Mouse (Mus musculus) megakaryocyte, embryonic 14.5 days (primary cell): ENCODE results near the gene Pde4c. TPM values are rescaled to one million over a fixed set of nuclear protein-coding genes. Genes with fewer than 3 reads are reported as not detected.

Source experiments
- H3K27me3 ChIP-seq: replicated peaks from 2 replicates; pipeline ENCODE3; 2012; ENCODE audit warnings: inconsistent platforms
- H3K36me3 ChIP-seq: replicated peaks from 2 replicates; pipeline ENCODE3; 2012; ENCODE audit warnings: low read length, inconsistent platforms, mixed read lengths
- H3K4me1 ChIP-seq: 2 replicates; pipeline ENCODE4 v1.6.1; 2012; ENCODE audit warnings: inconsistent platforms
- H3K4me3 ChIP-seq: replicated peaks from 2 replicates; pipeline ENCODE3; 2012; ENCODE audit warnings: moderate library complexity, mild to moderate bottlenecking, inconsistent platforms
- H3K9me3 ChIP-seq: 2 replicates; pipeline ENCODE4 v1.6.1; 2012; ENCODE audit warnings: inconsistent platforms
- FLI1 ChIP-seq: IDR thresholded peaks from 2 replicates; pipeline ENCODE4 v1.6.1; 2012; ENCODE audit warnings: low read length, inconsistent platforms, mixed read lengths
- GATA1 ChIP-seq: IDR thresholded peaks from 3 replicates; pipeline ENCODE4 v1.6.1; 2012; ENCODE audit warnings: mixed read lengths, low read length, inconsistent platforms, borderline replicate concordance
- polyA plus RNA-seq: library from polyadenylated mRNA; stranded (reverse); fragments of >175 nt; gene quantifications from 2 replicates; pipeline ENCODE4 v1.2.3, GENCODE M21; 2012; ENCODE audit warnings: low replicate concordance; ENCODE audit not compliant: insufficient read depth

Gene Pde4c
- polyA plus RNA-seq, 1 experiment = 0.03 TPM

GRCm38 (mm10) chr8:70742176-70742575, 18.7 kb downstream of the Pde4c start:
- H3K4me3 ChIP-seq = no peak overlapping the region
- H3K9me3 ChIP-seq = no peaks in the 10 kb centered on the region
- H3K4me1 ChIP-seq = peaks cover 29% of the 10 kb centered on the region
- no peaks in the 10 kb centered on the region for H3K36me3 ChIP-seq
- peaks cover 78% of the 10 kb centered on the region for H3K27me3 ChIP-seq
- no peak for TF ChIP-seq GATA1
- no peak for TF ChIP-seq FLI1

GRCm38 (mm10) chr8:70742981-70743655, 19.6 kb downstream of the Pde4c start:
- H3K9me3 ChIP-seq = no peaks in the 10 kb centered on the region
- TF ChIP-seq GATA1 (no peak), FLI1 (no peak)
- H3K4me3 ChIP-seq = peak overlapping the region; percentile 87
- H3K27me3 ChIP-seq = peaks cover 85% of the 10 kb centered on the region
- peaks cover 29% of the 10 kb centered on the region for H3K4me1 ChIP-seq
- H3K36me3 ChIP-seq = no peaks in the 10 kb centered on the region

GRCm38 (mm10) chr8:70743656-70744590, 20.4 kb downstream of the Pde4c start:
- no peaks in the 10 kb centered on the region for H3K9me3 ChIP-seq
- peaks cover 89% of the 10 kb centered on the region for H3K27me3 ChIP-seq
- TF ChIP-seq GATA1 = no peak
- TF ChIP-seq FLI1 = no peak
- H3K36me3 ChIP-seq = no peaks in the 10 kb centered on the region
- H3K4me3 ChIP-seq = peak overlapping the region; percentile 87
- peaks cover 29% of the 10 kb centered on the region for H3K4me1 ChIP-seq

DNA sequence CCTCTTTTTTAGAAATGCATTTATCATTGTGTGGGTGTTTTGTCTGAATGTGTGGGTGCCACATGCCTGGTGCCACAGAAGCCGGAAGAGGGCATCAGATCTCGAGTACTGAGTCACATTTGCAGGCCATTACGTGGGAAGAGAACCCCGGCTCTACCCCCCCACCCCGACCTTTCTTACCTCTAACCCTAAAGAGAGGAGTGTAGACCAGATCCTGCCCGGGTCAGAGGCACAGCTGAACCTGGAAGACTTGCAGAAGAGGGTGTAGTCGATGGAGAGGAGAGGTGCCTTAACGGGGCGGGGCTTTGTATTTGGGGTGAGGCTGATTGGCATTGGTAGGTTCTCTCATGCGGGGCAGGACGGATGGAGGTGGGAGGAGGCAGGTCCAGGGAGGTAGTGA, 21.3 kb downstream of the Pde4c start:
- H3K27me3 ChIP-seq = peaks cover 97% of the 10 kb centered on the region
- no peaks in the 10 kb centered on the region for H3K9me3 ChIP-seq
- H3K36me3 ChIP-seq = no peaks in the 10 kb centered on the region
- H3K4me1 ChIP-seq = peaks cover 29% of the 10 kb centered on the region
- TF ChIP-seq GATA1 (no peak), FLI1 (no peak)
- no peak overlapping the region for H3K4me3 ChIP-seq

DNA sequence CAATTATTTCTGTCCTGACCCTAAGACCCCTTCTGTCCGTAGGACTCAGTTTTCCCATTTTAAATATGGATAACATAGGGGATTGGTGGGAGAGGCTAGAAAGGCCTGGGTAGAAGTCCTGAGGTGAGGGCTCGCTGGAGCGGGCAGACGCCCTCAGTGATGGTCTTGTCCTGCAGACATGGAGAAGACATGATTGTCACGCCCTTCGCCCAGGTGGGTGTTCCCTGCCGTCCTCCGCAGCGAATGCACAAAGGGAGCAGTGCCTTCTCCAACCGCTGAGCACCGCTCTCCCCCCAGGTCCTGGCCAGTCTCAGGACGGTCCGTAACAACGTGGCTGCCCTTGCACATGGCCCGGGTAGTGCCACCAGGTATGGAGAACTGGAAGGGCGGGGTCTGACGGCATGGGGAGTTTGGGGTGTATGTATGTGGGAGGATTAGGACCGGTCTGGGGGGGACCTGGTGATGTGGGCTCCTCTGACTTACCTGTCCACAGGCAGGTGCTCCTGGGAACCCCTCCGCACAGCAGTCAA, 22.2 kb downstream of the Pde4c start:
- H3K36me3 ChIP-seq = no peaks in the 10 kb centered on the region
- H3K9me3 ChIP-seq = no peaks in the 10 kb centered on the region
- peaks cover 29% of the 10 kb centered on the region for H3K4me1 ChIP-seq
- H3K4me3 ChIP-seq = no peak overlapping the region
- TF ChIP-seq GATA1 (no peak), FLI1 (no peak)
- peaks cover 97% of the 10 kb centered on the region for H3K27me3 ChIP-seq

DNA sequence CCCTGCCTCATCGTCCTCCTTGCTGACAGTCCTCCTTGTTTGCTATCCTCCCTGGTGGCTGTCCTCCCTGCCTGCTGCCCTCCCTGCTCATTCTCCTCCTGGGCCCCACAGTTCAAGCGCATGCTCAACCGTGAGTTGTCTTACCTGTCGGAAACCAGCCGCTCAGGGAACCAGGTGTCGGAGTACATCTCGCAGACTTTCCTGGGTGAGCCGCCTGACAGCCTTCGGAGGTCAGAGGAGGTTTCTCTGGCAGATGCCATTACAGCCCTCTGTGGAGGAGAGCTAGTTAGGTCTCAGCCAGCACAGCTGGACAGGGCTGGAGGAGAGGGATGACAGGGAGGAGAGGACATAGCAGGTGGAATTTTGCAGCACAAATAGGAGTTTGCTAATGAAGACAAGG, 23.2 kb downstream of the Pde4c start:
- H3K4me1 ChIP-seq = peaks cover 29% of the 10 kb centered on the region
- H3K4me3 ChIP-seq = peak overlapping the region; percentile 42
- TF ChIP-seq FLI1 (no peak), GATA1 (no peak)
- peaks cover 88% of the 10 kb centered on the region for H3K27me3 ChIP-seq
- no peaks in the 10 kb centered on the region for H3K36me3 ChIP-seq
- H3K9me3 ChIP-seq = no peaks in the 10 kb centered on the region

DNA sequence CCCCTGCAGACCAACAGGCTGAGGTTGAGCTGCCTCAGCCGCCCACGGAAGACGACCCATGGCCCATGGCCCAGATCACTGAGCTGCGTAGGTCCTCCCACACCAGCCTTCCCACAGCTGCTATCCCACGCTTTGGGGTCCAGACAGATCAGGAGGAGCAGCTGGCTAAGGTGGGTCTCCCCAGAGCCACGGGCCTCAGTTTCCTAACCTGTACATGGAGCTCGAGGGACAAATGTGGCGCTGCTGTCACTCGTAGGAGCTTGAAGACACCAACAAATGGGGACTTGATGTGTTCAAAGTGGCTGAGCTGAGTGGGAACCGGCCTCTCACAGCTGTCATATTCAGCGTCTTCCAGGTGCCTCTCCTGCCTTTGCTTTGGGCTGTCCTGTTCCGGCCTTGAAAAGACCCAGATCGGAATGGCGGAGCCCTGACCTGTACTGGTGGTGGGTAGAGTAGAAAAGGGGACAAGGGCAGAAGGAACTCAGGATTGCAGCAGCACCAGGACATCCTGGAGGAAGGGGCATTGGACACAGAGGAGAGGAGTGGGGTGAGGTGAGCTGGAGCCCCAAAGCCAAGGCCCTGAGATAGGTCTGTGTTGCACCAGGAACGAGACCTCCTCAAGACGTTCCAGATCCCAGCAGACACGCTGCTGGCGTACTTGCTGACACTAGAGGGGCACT, 23.8 kb downstream of the Pde4c start:
- no peak overlapping the region for H3K4me3 ChIP-seq
- H3K4me1 ChIP-seq = peaks cover 36% of the 10 kb centered on the region
- TF ChIP-seq GATA1 = no peak
- no peak for TF ChIP-seq FLI1
- no peaks in the 10 kb centered on the region for H3K9me3 ChIP-seq
- peaks cover 81% of the 10 kb centered on the region for H3K27me3 ChIP-seq
- no peaks in the 10 kb centered on the region for H3K36me3 ChIP-seq

GRCm38 (mm10) chr8:70748246-70749096, 25.0 kb downstream of the Pde4c start:
- Histone ChIP-seq H3K27me3 (peaks cover 70% of the 10 kb centered on the region), H3K36me3 (no peaks in the 10 kb centered on the region), H3K9me3 (no peaks in the 10 kb centered on the region), H3K4me1 (peaks cover 41% of the 10 kb centered on the region), H3K4me3 (no peak overlapping the region)
- TF ChIP-seq GATA1 = no peak
- TF ChIP-seq FLI1 = no peak
